Mouse (Mus musculus) 416B (cell line): ENCODE data around the gene Nkg7.
A peak's percentile ranks its signal among the peaks of the same experiment; 100 is the strongest.
"Not testable (repeated sequence)": the region's sequence is repeated elsewhere in the genome, so short reads cannot be mapped to it uniquely, and the experiment has no call there.

ENCODE experiments used
- DNase-seq: peaks from one replicate; pipeline ENCODE4 v3.0.0; 2011; ENCODE audit warnings: low read depth

Gene Nkg7

GRCm38 (mm10) chr7:43436341-43437255 is at the start of gene Nkg7:
TSS of gene Nkg7 (plus strand) at chr7:43437073.
- peak; percentile 56 for DNase-seq

GRCm38 (mm10) chr7:43392349-43393121 is 44.3 kb upstream of the Nkg7 start:
- DNase-seq = peak; percentile 22

- DNase-seq = peak; percentile 69
Measured at GRCm38 (mm10) chr7:43399501-43399900, 37.4 kb upstream of the Nkg7 start.

- DNase-seq = no peak
Measured at GRCm38 (mm10) chr7:43402718-43403117, 34.2 kb upstream of the Nkg7 start.

- DNase-seq = no peak
Measured at GRCm38 (mm10) chr7:43407573-43407972, 29.3 kb upstream of the Nkg7 start.

- no peak for DNase-seq
Measured at GRCm38 (mm10) chr7:43408131-43408553, 28.7 kb upstream of the Nkg7 start, which contains the start of gene Siglecg. TSS of gene Siglecg (plus strand) at chr7:43408204.

GRCm38 (mm10) chr7:43409084-43409483 is 27.8 kb upstream of the Nkg7 start:
- DNase-seq = no peak

- DNase-seq = not testable (repeated sequence)
Measured at GRCm38 (mm10) chr7:43411724-43412123, 25.1 kb upstream of the Nkg7 start.

GRCm38 (mm10) chr7:43417298-43417697 is 19.6 kb upstream of the Nkg7 start:
- DNase-seq = no peak

GRCm38 (mm10) chr7:43422995-43423617 is 13.8 kb upstream of the Nkg7 start:
- DNase-seq = peak; percentile 80

- no peak for DNase-seq
Measured at GRCm38 (mm10) chr7:43423991-43424625, 12.8 kb upstream of the Nkg7 start.

- no peak for DNase-seq
Measured at GRCm38 (mm10) chr7:43427406-43427805, 9.5 kb upstream of the Nkg7 start, which contains the start of gene Lim2. TSS of gene Lim2 (plus strand) at chr7:43427670.

GRCm38 (mm10) chr7:43429500-43429899 is 7.4 kb upstream of the Nkg7 start:
- DNase-seq = no peak

- no peak for DNase-seq
Measured at GRCm38 (mm10) chr7:43432891-43433290, 4.0 kb upstream of the Nkg7 start.

GRCm38 (mm10) chr7:43434676-43435075 is 2.2 kb upstream of the Nkg7 start:
- DNase-seq = no peak

GRCm38 (mm10) chr7:43438611-43439010 is 1.7 kb downstream of the Nkg7 start:
- DNase-seq = peak; percentile 85

GRCm38 (mm10) chr7:43440482-43440881 is 3.6 kb downstream of the Nkg7 start, which contains the start of gene Cldnd2:
TSS of gene Cldnd2 (plus strand) at chr7:43440782.
- no peak for DNase-seq

GRCm38 (mm10) chr7:43441071-43441470 is 4.2 kb downstream of the Nkg7 start:
- no peak for DNase-seq

- DNase-seq = no peak
Measured at GRCm38 (mm10) chr7:43442684-43443083, 5.8 kb downstream of the Nkg7 start.

- DNase-seq = peak; percentile 87
Measured at GRCm38 (mm10) chr7:43443126-43443916, 6.4 kb downstream of the Nkg7 start.

- DNase-seq = peak; percentile 97
Measured at GRCm38 (mm10) chr7:43443917-43444293, 7.0 kb downstream of the Nkg7 start, which contains the start of the genes Etfb and Gm45233. TSS of gene Etfb (plus strand) at chr7:43444083. TSS of gene Gm45233 (plus strand) at chr7:43444128.
